Mouse (Mus musculus): ENCODE measurements around the gene Cd59a.
A peak's percentile ranks its signal among the peaks of the same experiment; 100 is the strongest.

Cd59a gene

GRCm38 (mm10) chr2:104144004-104144403 is 48.4 kb downstream of the Cd59a start:
- no peak for DNase-seq

DNA sequence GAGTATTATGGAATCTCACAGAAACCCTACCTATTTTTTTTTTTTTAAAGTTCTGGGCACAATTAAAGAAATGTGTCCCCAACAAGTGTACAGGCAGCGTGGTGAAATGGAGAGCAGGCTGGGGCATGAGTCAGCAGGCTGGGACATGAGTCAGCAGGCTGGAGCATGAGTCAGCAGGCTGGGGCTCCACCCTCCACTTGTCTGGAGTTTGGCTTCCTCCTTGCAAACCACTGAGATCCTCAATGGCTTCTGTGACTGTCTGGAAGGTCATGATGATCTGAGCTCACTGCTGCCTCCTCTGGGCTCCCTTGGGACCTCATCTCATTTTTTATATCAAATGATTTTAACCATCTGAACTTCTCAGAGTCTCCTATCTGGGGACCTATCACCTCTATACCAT is 50.4 kb downstream of the Cd59a start:
- peak in 1 of 2 experiments; percentile 27 for DNase-seq

DNA sequence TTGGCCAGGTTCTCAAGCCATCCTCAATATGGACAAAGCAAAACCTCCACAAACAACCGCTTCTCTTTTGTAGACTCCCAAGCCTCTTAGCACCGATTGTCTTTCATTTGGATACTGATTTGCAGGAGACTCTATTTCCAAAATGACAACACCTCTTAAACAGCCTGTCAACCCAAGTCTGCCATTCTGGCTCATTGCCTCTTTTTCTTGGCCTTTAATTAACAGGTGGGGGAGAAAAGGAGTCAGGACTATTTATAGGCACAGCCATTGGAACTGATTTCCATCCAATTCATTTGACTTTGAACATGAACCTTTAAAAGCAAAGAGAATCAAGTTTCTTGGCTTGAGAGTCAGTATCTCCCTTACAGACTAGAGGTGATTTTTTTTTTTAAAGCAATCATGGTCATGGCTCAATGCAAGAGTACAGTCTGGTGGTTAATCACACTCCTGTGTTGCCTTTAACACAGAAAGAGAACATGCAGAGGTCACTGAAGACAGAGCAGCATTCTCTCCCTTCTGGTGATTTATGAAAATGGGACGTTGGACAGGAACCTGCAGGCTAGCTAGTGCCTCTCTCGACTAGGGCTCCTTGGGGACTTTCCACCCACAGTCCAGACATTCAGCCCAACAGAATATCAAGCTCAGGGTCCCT is 52.4 kb downstream of the Cd59a start:
- no peak for DNase-seq

- no peak for DNase-seq
Observed at GRCm38 (mm10) chr2:104150608-104151397, 55.2 kb downstream of the Cd59a start.

DNA sequence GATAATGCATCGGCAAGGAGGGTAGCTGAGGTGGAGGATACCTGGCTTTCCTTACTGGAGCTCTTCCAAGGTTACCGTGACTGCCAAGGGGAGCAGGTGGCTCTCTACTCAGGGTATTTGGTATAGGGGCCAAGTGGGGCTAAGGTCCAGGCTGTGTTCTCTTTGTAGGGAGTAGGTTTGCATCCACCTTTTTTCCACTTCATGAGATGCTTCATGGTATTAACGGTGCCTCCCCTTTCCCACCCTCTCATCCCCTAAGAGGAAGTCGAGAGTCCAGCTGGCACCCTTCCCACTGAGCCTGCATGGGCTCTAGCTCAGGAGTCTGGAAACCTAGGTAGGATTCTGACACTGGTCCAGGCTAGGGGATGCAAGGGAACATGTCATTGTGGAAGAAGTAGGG is 57.7 kb downstream of the Cd59a start:
- DNase-seq = no peak

DNA sequence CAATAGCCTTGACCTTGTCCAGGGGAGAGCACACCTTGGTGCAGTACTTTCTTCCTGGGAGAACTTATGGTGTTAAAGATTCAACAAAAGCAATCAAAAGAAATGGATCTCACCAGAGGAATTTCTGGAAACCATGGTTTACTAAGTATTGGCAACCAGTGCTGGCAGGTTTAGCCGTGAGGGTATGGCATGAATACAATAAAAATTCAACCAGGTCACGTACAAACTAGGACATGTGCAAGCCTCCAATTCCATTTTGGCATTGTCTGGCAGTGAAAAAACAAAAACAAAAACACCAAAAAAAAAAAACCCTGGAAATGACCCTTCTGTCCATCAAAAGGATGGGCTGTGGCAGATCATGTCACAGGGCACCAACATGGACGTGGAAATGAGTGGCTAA is 58.3 kb downstream of the Cd59a start:
- DNase-seq = no peak

- DNase-seq = no peak
Observed at GRCm38 (mm10) chr2:104157831-104158230, 62.2 kb downstream of the Cd59a start.

DNA sequence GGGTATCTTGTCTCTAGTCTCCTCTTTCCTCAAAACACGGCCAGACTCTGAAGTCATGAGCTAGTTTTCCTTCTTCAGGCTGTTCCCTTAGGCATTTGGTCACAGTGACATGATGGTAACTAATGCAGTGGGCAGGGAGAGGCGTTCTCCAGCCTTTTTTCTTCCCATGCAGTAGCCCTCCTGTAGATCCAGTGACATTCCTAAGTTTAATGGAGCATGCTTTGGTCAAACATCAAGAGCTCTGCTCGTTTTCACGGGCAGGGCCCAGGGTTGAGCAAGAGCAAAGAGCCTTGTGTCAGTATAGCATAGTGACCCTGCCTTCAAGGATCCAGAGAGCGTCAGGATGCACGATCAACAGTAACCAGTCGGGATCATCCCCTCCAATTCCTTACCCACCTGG is 67.8 kb downstream of the Cd59a start:
- DNase-seq = no peak

GRCm38 (mm10) chr2:104163978-104164487 is 68.4 kb downstream of the Cd59a start:
- no peak for DNase-seq
